Mouse (Mus musculus): Measurements from ENCODE around the gene Tnp2. TPM values are rescaled to one million over a fixed set of nuclear protein-coding genes. Genes with fewer than 3 reads are reported as not detected.

Tnp2 gene
- polyA plus RNA-seq, 1 experiment from 2014 or later = not detected

GRCm38 (mm10) chr16:10786288-10786687 is 2.2 kb downstream of the Tnp2 start:
- DNase-seq (ENCODE audit: low spot score) (peak; percentile 96), ATAC-seq (ENCODE audit: low read depth) (peak; percentile 42)
- Histone ChIP-seq H3K27me3 (replicated peaks; ENCODE audit: control insufficient read depth, insufficient read depth, low read length) (no peaks in the 10 kb centered on the region), H3K9me3 (ENCODE audit: control insufficient read depth, low read length) (no peaks in the 10 kb centered on the region), H3K4me2 (ENCODE audit: low read depth, low read length) (peak overlapping the region; percentile 91), H3K27ac (replicated peaks; ENCODE audit: low read depth, low read length) (peak overlapping the region; percentile 98), H3K4me3 (ENCODE audit: low read depth, low read length) (peak overlapping the region; percentile 80), H3K4me1 (ENCODE audit: control insufficient read depth, insufficient read depth, low read length) (peaks cover 28% of the 10 kb centered on the region), H3K9ac (ENCODE audit: low read depth, low read length) (peak overlapping the region; percentile 83), H3K36me3 (ENCODE audit: control insufficient read depth, insufficient read depth, low read length) (no peaks in the 10 kb centered on the region)
- 1% methylated on average over 9 of the region's 9 CpGs for WGBS

GRCm38 (mm10) chr16:10785371-10786231 is 2.9 kb downstream of the Tnp2 start, which contains the start of gene Socs1:
TSS of gene Socs1 (minus strand) at chr16:10785536.
- DNase-seq (ENCODE audit: low spot score) = peak; percentile 98
- WGBS = under 1% methylated on average over 46 of the region's 59 CpGs
- H3K4me1 ChIP-seq (ENCODE audit: control insufficient read depth, insufficient read depth, low read length) = peaks cover 34% of the 10 kb centered on the region
- H3K36me3 ChIP-seq (ENCODE audit: control insufficient read depth, insufficient read depth, low read length) = no peaks in the 10 kb centered on the region
- H3K27me3 ChIP-seq (replicated peaks; ENCODE audit: control insufficient read depth, insufficient read depth, low read length) = no peaks in the 10 kb centered on the region
- ATAC-seq (ENCODE audit: low read depth) = peak; percentile 90
- H3K9me3 ChIP-seq (ENCODE audit: control insufficient read depth, low read length) = no peaks in the 10 kb centered on the region
- peak within 1 kb of the TSS; percentile 80 for H3K4me3 ChIP-seq (ENCODE audit: low read depth, low read length)
- peak within 1 kb of the TSS; percentile 91 for H3K4me2 ChIP-seq (ENCODE audit: low read depth, low read length)
- H3K27ac ChIP-seq (replicated peaks; ENCODE audit: low read depth, low read length) = peak within 1 kb of the TSS; percentile 98
- peak within 1 kb of the TSS; percentile 83 for H3K9ac ChIP-seq (ENCODE audit: low read depth, low read length)

- 0% methylated on average over 10 of the region's 55 CpGs for WGBS
- no peaks in the 10 kb centered on the region for H3K9me3 ChIP-seq (ENCODE audit: control insufficient read depth, low read length)
- H3K4me3 ChIP-seq (ENCODE audit: low read depth, low read length) = peak overlapping the region; percentile 80
- no peaks in the 10 kb centered on the region for H3K36me3 ChIP-seq (ENCODE audit: control insufficient read depth, insufficient read depth, low read length)
- DNase-seq (ENCODE audit: low spot score) (peak; percentile 93), ATAC-seq (ENCODE audit: low read depth) (peak; percentile 83)
- no peaks in the 10 kb centered on the region for H3K27me3 ChIP-seq (replicated peaks; ENCODE audit: control insufficient read depth, insufficient read depth, low read length)
- peak overlapping the region; percentile 91 for H3K4me2 ChIP-seq (ENCODE audit: low read depth, low read length)
- peaks cover 39% of the 10 kb centered on the region for H3K4me1 ChIP-seq (ENCODE audit: control insufficient read depth, insufficient read depth, low read length)
- H3K27ac ChIP-seq (replicated peaks; ENCODE audit: low read depth, low read length) = peak overlapping the region; percentile 98
- H3K9ac ChIP-seq (ENCODE audit: low read depth, low read length) = peak overlapping the region; percentile 83
These were observed 3.6 kb downstream of the Tnp2 start for GRCm38 (mm10) chr16:10784793-10785370.

- peak; percentile 0; the same call in 1 of the 2 replicates for ATAC-seq (ENCODE audit: low read depth)
- Histone ChIP-seq H3K4me1 (ENCODE audit: control insufficient read depth, insufficient read depth, low read length) (peaks cover 39% of the 10 kb centered on the region), H3K4me3 (ENCODE audit: low read depth, low read length) (peak overlapping the region; percentile 80), H3K9ac (ENCODE audit: low read depth, low read length) (peak overlapping the region; percentile 83), H3K4me2 (ENCODE audit: low read depth, low read length) (peak overlapping the region; percentile 91), H3K9me3 (ENCODE audit: control insufficient read depth, low read length) (no peaks in the 10 kb centered on the region), H3K27me3 (replicated peaks; ENCODE audit: control insufficient read depth, insufficient read depth, low read length) (no peaks in the 10 kb centered on the region), H3K27ac (replicated peaks; ENCODE audit: low read depth, low read length) (peak overlapping the region; percentile 98), H3K36me3 (ENCODE audit: control insufficient read depth, insufficient read depth, low read length) (no peaks in the 10 kb centered on the region)
- peak; percentile 72 for DNase-seq (ENCODE audit: low spot score)
- WGBS = 3% methylated on average over 54 of the region's 81 CpGs
These were observed 4.3 kb downstream of the Tnp2 start for GRCm38 (mm10) chr16:10783883-10784792.

- peaks cover 39% of the 10 kb centered on the region for H3K4me1 ChIP-seq (ENCODE audit: control insufficient read depth, insufficient read depth, low read length)
- DNase-seq (ENCODE audit: low spot score) (no peak), ATAC-seq (ENCODE audit: low read depth) (no peak)
- H3K36me3 ChIP-seq (ENCODE audit: control insufficient read depth, insufficient read depth, low read length) = no peaks in the 10 kb centered on the region
- 52% methylated on average over 8 of the region's 8 CpGs for WGBS
- H3K9ac ChIP-seq (ENCODE audit: low read depth, low read length) = peak overlapping the region; percentile 83
- no peaks in the 10 kb centered on the region for H3K27me3 ChIP-seq (replicated peaks; ENCODE audit: control insufficient read depth, insufficient read depth, low read length)
- peak overlapping the region; percentile 91 for H3K4me2 ChIP-seq (ENCODE audit: low read depth, low read length)
- H3K27ac ChIP-seq (replicated peaks; ENCODE audit: low read depth, low read length) = peak overlapping the region; percentile 74; the same call in 1 of the 2 replicates
- peak overlapping the region; percentile 80 for H3K4me3 ChIP-seq (ENCODE audit: low read depth, low read length)
- no peaks in the 10 kb centered on the region for H3K9me3 ChIP-seq (ENCODE audit: control insufficient read depth, low read length)
These were observed 5.0 kb downstream of the Tnp2 start for GRCm38 (mm10) chr16:10783451-10783850.

GRCm38 (mm10) chr16:10783152-10783434 is 5.4 kb downstream of the Tnp2 start:
- DNase-seq (ENCODE audit: low spot score) = no peak
- Histone ChIP-seq H3K27me3 (replicated peaks; ENCODE audit: control insufficient read depth, insufficient read depth, low read length) (no peaks in the 10 kb centered on the region), H3K4me2 (ENCODE audit: low read depth, low read length) (peak overlapping the region; percentile 91), H3K9me3 (ENCODE audit: control insufficient read depth, low read length) (no peaks in the 10 kb centered on the region), H3K4me1 (ENCODE audit: control insufficient read depth, insufficient read depth, low read length) (peaks cover 39% of the 10 kb centered on the region), H3K9ac (ENCODE audit: low read depth, low read length) (peak overlapping the region; percentile 83), H3K27ac (replicated peaks; ENCODE audit: low read depth, low read length) (peak overlapping the region; percentile 74; the same call in 1 of the 2 replicates), H3K36me3 (ENCODE audit: control insufficient read depth, insufficient read depth, low read length) (no peaks in the 10 kb centered on the region), H3K4me3 (ENCODE audit: low read depth, low read length) (peak overlapping the region; percentile 80)
- ATAC-seq (ENCODE audit: low read depth) = no peak
- WGBS = 29% methylated on average over 1 of the region's 1 CpGs

DNA sequence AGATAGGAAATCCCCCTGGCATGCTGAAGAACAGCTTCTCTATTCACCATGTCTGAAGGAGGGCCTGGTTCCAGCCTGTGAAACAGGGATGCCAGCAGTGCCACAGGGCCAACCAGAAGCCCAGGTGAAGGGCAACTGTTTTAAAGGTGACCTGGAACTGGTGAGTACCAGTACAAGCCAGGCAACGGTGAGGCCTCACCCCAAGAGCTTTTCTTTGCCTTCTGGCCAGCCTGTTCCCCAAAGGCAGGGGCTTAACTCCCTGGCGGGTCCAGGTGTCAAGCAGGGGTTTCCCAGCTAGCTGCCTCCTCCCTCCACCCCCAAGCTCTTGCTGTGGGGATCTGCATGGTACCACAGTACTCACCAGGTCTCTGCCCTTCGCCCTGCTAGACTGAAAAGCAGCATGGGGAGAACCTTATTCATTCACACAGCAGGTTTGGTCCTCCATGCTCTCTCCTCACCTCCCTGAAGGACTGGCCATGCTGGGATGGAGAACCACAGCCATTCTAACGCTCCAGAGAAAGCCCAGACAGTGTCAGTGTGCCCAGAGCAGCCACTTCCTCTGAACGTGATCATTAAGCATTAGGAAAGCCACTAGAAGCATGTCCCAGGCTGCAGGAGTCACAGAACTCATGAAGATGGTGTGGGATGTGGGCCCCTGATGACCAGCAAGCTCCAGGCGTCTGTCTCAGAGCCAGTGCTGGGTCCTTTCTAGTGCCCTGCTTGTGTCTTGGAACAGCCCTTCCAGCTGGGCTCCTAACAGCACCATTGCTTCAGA is 5.9 kb downstream of the Tnp2 start:
- DNase-seq (ENCODE audit: low spot score) (no peak), ATAC-seq (ENCODE audit: low read depth) (no peak)
- peak overlapping the region; percentile 80 for H3K4me3 ChIP-seq (ENCODE audit: low read depth, low read length)
- H3K4me1 ChIP-seq (ENCODE audit: control insufficient read depth, insufficient read depth, low read length) = peaks cover 39% of the 10 kb centered on the region
- H3K36me3 ChIP-seq (ENCODE audit: control insufficient read depth, insufficient read depth, low read length) = no peaks in the 10 kb centered on the region
- H3K9me3 ChIP-seq (ENCODE audit: control insufficient read depth, low read length) = no peaks in the 10 kb centered on the region
- H3K27ac ChIP-seq (replicated peaks; ENCODE audit: low read depth, low read length) = peak overlapping the region; percentile 74; the same call in 1 of the 2 replicates
- WGBS = 40% methylated on average over 6 of the region's 6 CpGs
- no peaks in the 10 kb centered on the region for H3K27me3 ChIP-seq (replicated peaks; ENCODE audit: control insufficient read depth, insufficient read depth, low read length)
- peak overlapping the region; percentile 91 for H3K4me2 ChIP-seq (ENCODE audit: low read depth, low read length)
- H3K9ac ChIP-seq (ENCODE audit: low read depth, low read length) = peak overlapping the region; percentile 83

Data from embryonic facial prominence, embryonic 14.5 days (tissue).